Mouse (Mus musculus): Measurements from ENCODE around the gene Susd6.
"Not testable (repeated sequence)": the region's sequence is repeated elsewhere in the genome, so short reads cannot be mapped to it uniquely, and the experiment has no call there.

Susd6 gene

DNA sequence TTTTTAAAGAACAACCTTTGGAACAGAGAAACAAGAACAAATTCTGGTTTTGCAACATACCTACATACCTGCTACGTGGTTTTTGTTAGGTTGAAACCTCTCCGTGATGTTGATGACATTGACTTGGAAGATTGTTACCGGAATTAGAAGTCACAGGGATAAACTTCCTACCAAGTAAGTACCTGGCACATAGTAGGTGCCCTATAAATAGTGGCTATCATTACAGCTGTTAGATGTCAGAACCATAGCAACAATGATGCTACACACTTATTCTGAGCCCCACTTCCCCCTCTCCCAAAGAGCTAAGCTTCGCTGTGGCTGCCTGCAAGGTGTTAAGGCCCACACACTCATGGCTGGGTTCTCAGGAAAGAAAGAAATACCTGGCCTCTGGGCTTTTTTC is 4.7 kb upstream of the Susd6 start:
- DNase-seq (ENCODE audit: low spot score), result no peak

DNA sequence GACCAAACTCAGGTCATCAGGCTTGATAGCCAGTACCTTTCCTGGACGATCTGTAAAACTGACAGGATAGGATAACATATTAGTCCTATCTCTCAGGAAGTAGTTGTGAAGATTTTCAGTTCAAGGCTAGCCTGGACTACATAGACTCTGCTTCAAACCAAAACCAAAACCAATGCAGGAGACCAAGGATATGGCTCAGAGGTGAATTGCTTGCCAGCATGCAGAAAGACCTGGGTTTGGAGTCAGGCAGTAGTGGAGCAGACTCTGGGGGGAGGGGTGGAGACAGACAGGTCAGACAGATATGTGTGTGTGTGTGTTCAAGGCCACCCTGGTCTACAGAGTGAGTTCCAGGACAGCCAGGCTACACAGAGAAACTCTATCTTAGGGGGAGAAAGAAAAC is 3.7 kb upstream of the Susd6 start:
- no peak for DNase-seq (ENCODE audit: low spot score)

DNA sequence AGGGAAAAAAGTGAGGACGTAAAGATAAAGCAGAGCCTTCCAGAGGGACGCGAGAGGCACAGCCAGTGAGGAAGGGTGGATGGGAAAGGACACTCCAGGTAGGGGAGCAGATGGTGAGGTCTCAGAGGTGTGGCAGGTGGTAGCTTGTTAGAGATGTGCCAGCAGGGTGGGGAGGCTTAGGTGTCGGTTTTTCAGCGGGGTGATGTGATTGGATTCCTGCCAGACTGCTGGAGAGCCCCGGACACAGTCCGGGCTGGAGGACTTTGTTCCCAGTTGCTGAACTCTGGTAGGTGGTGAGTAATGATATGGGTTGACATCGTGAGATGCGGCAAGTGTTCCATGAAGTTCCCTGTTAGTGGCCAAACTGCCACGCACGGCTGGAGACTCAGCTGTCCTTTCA is 2.7 kb upstream of the Susd6 start:
- DNase-seq (ENCODE audit: low spot score), result no peak

DNA sequence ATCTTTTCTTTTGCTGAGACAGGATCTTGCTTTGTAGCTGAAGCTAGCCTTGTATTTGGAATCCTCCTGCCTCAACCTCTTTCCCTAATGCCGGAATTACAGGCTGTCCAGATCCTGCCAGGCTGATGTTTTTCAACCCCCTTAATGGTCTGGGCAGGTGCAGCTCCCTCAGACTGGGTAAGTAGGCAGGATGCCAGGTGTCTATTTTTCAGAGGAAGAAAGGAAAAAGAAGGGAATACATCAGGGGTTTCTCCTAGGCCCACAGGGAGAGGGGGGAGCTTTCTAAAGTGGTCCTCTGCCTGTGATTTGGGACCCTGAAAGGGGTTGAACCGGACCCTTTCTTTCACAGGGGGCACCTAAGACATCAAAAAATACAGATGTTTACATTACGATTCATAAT is 2.1 kb upstream of the Susd6 start:
- no peak for DNase-seq (ENCODE audit: low spot score)

DNA sequence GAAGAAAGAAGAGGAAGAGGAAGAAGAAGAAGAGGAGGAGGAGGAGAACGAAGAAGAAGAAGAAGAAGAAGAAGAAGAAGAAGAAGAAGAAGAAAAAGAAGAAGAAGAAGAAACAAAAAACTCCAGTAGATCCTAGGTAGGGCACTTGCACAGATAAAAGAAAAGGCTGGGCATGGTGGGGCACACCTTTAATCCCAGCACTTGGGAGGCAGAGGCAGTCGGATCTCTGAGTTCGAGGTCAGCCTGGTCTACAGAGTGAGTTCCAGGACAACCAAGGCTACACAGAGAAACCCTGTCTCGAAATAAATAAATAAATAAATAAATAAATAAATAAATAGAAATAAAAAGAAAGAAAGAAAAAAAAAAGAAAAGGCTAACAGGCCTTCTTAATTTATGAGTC is 1.0 kb upstream of the Susd6 start:
- DNase-seq (ENCODE audit: low spot score), result not testable (repeated sequence)

DNA sequence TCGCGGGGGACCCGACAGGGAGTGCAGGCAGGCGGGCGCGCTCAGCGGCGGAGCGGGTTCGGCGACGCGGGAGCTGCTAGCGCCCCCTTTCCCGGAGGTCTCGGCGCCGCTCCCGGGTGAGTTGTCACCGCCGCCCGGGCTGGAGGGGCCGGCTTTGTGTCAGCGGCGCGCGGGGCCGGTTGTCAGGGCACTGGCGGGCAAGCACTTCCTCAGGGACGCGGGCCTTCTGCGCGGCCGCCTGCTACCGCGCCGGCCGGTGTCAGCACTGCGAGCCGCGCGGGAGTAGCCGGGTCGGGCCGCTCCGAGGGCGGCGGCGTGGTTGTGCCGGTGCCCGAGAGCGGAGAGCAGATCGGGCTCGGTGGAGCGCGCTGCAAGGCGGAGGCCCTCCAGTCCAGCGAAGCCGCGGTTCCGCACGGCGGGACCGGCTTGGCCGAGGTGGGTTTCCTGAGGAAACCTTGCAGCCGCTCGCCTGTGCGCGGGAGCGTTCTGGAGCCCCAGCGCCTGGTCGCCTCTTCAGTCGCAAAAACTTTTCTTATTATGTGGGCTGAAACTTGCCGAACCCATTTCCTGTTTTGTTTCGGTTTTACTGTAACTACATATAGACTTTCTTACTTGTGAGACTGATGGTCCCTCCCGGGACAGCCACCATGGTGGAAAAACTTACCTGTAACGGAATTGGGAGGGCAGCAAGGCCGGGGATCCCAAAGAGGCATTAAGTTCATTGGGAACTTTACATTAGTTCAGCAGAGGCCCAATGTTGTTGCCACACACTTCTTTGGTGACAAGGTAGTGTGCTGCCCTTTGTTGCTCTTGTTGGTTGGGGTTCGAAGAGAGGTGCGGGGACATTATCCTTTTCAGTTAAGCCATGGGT is 625 bp downstream of the Susd6 start:
- DNase-seq (ENCODE audit: low spot score), result peak; percentile 55

DNA sequence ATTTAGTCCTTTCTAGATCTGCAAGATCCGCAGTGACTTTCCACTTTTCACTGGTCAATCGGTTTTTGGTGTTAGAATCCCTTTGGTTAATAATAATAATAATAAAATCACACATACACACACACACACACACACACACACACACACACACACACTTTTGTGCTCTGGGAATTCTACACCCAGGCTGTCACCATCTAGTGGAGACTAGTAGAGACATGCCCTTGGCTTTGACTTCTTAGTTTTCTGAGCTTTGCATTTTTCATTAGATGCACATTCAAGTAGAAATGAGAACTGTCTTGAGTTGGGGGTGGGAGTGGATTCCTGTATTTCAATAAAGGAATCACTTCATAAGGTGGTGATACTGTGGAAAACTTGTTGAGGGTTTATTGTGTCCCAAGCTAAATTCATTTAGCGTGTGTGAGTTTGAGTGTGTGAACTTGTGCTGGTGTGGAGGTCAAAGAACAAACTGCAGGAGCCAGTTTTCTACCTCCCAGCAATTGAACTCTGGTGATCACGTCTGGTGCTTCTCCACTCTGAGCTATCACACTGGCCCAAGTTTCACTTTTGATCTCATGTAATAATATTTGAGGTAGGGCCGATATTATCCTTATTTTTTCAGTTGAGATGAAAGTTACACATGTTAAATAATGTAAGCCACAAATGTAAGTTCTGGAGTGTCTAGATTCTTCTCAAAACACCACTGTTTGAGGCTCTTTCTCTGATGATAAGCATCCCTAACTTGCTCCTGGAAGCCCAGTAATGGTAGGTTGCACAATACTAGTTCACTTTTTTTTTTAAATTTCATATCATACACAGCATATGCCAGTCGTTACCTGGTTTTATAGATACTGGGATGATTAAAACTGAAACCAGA is 1.5 kb downstream of the Susd6 start:
- no peak for DNase-seq (ENCODE audit: low spot score)

DNA sequence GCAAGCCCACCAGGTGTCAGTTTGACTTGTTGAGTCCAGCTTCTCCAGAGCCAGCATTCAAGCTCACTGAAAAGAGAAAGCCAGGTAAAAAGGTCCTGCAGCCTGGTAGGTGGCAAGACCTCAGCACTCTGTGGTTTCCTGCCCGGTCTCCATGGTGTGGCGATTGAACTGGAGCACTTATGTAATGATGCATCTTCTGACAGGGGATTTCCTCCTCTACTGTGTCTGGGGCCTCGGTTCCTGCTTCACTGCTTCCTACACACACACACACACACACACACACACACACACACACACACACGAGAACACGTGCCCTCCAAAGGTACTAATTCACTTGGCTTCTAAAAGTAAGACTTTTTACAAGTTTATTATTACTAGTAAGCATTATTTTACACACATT is 2.6 kb downstream of the Susd6 start:
- DNase-seq (ENCODE audit: low spot score), result peak; percentile 85

DNA sequence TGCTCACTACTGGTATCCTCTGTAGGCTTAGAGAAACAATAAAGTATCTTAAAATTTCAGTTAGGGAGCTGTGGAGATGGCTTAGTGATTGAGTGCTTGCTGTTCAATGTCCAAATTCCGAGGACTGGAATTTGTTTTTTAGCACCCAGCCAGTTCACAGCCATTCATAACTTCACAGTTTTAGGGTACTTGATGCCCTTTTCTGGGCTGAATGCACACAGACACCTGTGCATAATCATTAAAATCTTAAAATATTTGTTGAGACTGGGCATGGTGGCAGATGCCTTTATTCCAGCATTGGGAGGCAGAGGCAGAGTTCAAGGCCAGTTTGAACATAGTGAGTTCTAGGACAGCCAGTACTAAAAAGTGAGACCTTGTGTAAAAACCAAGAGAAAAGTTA is 3.2 kb downstream of the Susd6 start:
- DNase-seq (ENCODE audit: low spot score), result no peak

DNA sequence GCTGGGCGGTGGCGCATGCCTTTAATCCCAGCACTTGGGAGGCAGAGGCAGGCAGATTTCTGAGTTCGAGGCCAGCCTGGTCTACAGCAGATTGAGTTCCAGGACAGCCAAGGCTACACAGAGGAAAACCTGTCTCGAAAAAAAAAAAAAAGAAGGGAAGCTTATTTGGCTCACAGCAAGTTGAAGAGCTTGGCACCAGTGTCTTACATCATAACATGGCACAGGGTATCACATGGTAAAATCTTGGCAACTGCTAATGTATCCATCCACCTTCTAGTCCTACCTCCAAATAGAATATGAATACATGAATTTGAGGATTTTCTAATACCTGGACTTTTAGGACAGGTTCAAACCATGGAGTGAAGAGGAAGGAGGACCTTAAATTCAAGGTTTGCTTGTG is 4.2 kb downstream of the Susd6 start:
- DNase-seq (ENCODE audit: low spot score), result no peak

DNA sequence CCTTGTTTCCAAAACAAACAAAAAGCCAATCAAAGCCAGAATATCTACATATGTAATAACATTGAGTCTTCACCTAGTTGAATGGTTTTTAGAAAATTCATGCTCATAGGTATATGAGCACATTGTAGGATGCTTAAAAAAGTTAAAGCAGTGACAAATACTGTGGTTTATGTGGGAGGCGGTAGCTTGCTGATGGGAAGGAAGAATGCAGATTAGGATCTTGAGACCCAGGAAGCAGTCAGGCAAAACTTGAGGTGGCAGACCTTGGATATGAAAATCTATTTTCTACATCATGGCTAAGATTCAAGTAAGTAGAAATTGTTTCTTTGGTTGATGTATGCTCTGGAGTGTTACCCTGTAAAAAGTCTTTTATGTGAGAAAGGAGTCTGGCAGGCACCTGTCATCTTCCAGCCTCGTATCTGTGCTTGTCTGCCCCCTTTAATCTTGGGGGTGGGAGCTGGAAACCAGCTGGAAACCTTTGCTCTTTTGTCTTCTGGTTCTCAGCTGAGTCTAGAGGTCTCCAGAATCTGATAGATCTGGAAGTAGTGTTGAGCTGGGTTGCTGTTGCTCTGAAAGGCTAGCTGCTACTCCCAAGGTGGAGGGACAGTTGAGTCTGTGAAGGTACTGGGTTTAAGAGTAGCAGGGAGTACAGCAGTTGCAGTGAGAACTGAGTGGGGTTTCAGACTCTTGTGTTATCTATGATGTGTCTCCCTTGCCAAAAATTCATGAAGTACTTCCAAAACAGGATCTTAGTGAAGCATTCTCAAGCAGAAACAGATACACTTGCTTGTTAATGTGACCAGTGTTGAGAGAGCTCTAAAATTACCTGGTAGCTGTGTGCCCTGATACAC is 4.8 kb downstream of the Susd6 start:
- DNase-seq (ENCODE audit: low spot score), result no peak

DNA sequence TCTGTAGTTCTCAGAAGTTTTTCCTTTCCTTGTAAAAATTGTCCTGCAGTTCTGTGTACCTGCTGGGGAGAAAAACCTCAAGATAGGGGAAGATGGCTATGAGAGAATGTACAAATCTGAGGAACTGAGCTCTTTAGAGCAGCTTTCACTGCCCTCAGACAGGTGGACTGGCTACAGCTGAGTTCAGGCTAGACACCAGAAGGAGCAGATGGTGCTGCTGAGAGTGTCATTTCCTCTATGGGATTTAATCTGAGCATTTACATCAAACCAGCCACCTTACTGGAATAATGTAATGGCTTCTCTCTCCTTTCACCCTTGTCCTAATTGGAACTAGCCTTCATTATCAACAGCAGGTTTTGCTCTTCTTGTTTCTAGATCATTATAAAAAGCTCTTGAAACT is 8.0 kb downstream of the Susd6 start:
- no peak for DNase-seq (ENCODE audit: low spot score)

DNA sequence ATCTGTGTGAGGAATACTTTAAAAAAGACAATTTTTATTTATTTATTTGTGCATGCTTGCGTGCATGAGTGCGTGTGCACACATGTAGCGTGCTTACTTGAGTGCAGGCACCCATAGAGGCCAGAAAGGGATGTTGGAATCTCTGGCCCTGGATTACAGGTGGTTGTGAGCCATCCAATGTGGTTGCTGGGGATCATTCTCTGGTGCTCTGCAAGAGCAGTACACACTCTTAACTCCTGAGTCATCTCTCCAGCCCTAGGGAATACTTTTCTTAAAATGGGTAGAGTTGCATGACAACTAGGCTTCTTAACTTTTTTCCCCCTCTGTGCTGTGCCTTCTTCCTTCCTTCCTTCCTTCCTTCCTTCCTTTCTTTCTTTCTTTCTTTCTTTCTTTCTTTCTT is 9.8 kb downstream of the Susd6 start:
- DNase-seq (ENCODE audit: low spot score), result no peak

DNA sequence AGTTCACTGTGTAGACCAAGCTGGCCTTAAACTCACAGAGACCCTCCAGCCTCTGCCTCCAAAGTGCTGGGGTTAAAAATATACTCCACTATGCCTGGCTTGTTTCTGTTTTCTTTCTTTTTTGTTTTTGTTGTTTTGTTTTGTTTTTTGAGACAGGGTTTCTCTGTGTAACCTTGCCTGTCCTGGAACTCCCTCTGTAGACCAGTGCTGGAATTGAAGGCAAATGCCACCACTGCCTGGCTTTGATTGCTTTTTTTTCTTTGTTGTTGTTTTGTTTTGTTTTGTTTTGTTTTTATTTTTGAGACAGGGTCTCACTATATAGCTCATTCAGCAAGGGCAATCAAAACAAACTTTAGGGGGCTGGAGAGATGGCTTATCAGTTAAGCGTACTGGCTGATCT is 11.1 kb downstream of the Susd6 start:
- DNase-seq (ENCODE audit: low spot score), result no peak

DNA sequence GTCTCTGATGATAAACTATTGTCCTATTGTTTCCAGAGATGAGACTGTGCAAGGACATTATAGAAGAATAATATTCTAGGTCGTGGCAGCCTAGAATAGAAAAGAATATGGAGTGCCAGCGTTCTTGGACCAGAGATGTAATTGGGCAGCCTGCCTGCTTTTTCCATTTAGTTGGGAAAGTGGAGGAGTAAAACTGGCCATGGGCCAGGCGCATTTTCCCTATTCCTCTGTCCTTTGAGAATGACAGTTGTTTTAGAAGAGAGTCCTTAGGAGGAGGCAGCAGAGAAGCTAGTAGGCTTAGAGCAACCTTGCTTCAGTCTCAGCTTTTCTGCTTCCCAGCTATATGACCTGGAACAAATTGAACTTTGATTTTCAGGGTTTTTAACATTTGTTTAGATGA is 13.6 kb downstream of the Susd6 start:
- DNase-seq (ENCODE audit: low spot score), result peak; percentile 59

DNA sequence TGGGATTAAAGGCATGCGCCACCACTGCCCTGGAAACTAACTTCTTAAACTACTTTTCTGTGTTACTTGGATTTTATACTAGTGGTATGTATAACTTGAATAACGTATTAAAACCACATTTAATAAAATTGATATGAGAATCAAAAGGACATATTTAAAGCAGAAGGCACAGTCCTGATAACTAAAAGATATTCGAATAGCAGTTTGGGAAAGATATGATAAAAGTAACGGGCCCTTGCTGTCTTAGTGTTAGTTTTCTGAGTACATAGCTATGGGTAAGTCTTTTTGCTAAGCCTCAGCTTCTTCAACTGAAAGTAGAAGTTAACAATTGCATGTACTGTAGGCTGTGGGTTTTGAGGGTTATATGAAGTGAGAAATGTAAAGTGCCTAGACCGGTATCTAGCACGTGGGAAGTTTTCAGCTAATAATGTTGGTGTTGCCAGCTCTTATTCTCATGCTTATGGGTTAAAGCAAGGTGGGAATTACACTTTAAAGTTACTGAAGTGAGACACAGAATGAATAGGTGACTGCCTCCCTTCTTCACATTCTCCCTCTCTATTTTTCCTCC is 14.6 kb downstream of the Susd6 start:
- DNase-seq (ENCODE audit: low spot score), result no peak

DNA sequence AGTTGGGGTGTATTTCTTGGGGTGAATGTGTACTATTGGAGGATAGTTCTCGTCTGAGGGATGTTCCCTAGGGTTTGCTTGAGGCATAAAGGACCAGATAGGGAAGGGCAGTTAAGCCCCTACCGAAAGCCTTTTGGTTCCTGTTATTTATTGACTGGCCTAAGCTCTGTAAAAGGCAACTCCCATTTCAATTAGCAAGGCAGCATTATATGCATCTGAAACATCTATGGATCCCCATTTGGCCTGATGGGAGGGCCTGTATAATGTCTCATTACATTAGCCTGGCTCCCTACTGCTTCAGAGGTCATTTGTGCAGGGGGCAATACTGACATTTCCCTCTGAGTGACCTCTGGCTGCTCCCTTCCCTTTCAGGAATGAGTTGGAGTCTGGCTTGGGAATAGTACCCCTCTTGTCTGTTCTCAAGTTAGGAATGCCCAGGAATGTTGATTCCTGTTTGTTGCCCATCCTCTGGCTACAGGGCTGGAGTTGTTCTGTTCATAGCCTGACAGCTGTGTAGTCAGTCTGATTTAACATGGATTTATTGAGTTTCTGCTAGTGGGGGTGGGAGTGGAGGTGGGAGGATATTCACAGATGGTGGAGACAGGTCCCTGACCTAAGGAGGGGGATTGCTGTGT is 17.3 kb downstream of the Susd6 start:
- no peak for DNase-seq (ENCODE audit: low spot score)

DNA sequence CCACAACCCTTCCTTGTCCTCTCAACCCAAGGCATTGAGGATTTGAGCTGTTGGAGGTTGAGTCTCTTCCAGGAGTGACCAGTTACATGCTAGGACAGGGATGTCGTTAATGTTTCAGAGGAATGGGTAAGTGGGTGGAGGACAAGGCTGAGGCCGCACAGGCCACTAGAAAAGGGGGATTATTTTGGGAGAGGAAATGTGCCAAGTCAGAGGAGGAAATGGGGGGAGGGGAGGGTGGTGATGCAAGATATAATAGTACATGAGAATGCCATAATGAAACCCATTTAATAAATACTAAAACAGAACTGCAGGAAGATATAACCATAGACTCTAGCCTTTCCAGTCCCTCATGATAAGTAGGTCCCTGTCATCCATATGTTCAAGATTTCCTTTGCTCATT is 19.7 kb downstream of the Susd6 start:
- no peak for DNase-seq (ENCODE audit: low spot score)

DNA sequence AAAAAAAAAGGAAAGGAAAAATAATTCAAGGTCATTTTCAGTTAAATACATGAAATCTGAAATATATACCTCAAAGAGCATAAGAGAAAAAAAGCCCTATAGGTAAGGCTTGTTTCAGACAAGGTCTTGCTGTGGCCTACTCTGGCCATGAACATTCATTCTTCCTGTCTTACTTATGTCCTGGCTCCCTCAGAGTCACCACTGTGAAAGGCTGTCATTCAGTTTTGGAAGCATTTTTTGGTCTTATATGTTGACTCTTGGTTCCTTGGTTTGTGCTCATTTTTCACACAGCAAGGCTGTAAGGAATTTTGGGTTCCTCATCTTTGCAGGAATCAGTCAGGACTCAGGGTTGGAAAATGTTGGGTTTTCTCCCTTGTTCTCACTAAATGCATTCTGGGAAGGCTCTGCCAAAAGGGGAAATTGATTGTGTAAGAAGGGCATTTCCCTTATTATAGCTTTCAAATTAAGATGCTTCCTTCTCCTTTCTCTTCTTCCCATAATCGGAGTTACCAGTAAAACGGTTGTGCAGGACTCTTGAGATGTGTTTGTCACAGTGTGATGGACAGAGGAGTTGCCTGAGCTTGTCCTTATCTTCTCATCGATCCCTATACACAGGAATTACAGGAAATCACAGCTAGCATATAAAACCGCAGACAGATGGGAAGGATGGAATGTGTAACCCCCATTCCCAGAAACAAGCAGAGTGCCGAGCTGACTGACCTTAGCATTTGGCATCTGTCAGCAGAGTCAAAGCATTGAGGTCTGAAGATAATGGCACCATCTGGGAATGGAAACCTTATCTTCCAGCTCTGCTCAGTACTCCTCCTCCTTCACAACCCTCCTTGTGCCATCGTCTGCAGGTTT is 21.6 kb downstream of the Susd6 start:
- DNase-seq (ENCODE audit: low spot score), result no peak

DNA sequence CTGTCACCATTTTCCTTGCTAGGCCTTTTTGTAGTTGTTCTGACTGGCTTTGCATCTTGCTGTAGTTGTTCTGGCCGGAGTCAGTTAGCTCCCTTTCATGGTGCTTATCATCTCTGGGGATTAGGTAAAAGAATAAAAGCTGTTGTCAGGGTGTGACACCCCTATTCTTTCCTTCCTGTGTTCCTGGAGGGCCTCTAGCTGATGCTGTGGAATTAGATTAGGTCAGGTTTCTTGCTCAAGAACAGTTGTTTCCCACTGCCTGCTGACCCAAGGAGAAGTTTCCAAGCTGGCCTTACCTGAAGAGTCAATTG is 22.2 kb downstream of the Susd6 start:
- DNase-seq (ENCODE audit: low spot score), result no peak

DNA sequence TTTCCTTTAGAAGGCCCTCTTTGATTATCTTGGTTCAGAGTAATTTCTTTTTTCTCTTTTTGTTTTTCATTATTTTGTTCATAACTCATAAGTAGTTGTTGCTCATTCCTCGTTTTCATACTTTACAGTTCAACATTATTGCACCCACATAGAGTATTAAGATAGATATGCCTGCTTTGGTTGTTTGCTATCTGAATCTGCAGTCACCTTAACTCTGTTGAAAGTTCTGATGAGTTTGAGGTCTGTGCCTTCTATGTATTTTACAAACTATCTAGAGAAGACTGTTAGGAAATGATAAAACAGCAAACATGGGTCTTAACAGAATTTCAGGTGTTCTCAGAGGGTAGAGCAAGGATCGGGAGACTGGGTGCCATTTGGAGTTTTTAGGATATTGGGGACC is 23.1 kb downstream of the Susd6 start:
- DNase-seq (ENCODE audit: low spot score), result no peak
